Mouse (Mus musculus): ENCODE measurements around the gene Nqo1. TPM values are rescaled to one million over a fixed set of nuclear protein-coding genes. Genes with fewer than 3 reads are reported as not detected.

The Nqo1 gene
- polyA plus RNA-seq, 2 experiments, result 9.6 to 15.0 TPM

GRCm38 (mm10) chr8:107404057-107404456 lies 1.1 kb upstream of the Nqo1 start:
- H3K4me2 ChIP-seq (replicated peaks; ENCODE audit: low read depth, low read length, severe bottlenecking), result no peak overlapping the region
- peaks cover 7% of the 10 kb centered on the region for H3K4me1 ChIP-seq (ENCODE audit: control insufficient read depth, insufficient read depth, low read length)
- H3K9ac ChIP-seq (ENCODE audit: low read depth, low read length, severe bottlenecking), result no peak overlapping the region
- TF ChIP-seq POLR2A (IDR thresholded peaks at IDR 0.05; ENCODE audit: borderline replicate concordance, extremely low read depth, insufficient read depth, insufficient read length), result no peak
- WGBS, result 78% methylated on average over 4 of the region's 4 CpGs
- no peak for ATAC-seq (ENCODE audit: low FRiP score, low read depth)
- H3K4me3 ChIP-seq (replicated peaks; ENCODE audit: low read length), result no peak overlapping the region
- no peaks in the 10 kb centered on the region for H3K9me3 ChIP-seq (ENCODE audit: control insufficient read depth, low read length)
- H3K27ac ChIP-seq (replicated peaks; ENCODE audit: low read depth, low read length), result no peak overlapping the region
- no peaks in the 10 kb centered on the region for H3K27me3 ChIP-seq (ENCODE audit: control insufficient read depth, insufficient read depth, low read length)
- no peak for DNase-seq (ENCODE audit: low spot score)
- H3K36me3 ChIP-seq (ENCODE audit: control insufficient read depth, insufficient read depth, low read length), result peaks cover 9% of the 10 kb centered on the region; the same call in 1 of the 2 replicates

GRCm38 (mm10) chr8:107401866-107402265 lies 1.1 kb downstream of the Nqo1 start:
- no peaks in the 10 kb centered on the region for H3K9me3 ChIP-seq (ENCODE audit: control insufficient read depth, low read length)
- DNase-seq (ENCODE audit: low spot score), result no peak
- peaks cover 16% of the 10 kb centered on the region for H3K4me1 ChIP-seq (ENCODE audit: control insufficient read depth, insufficient read depth, low read length)
- H3K9ac ChIP-seq (ENCODE audit: low read depth, low read length, severe bottlenecking), result no peak overlapping the region
- no peaks in the 10 kb centered on the region for H3K27me3 ChIP-seq (ENCODE audit: control insufficient read depth, insufficient read depth, low read length)
- H3K4me3 ChIP-seq (replicated peaks; ENCODE audit: low read length), result no peak overlapping the region
- no peak overlapping the region for H3K27ac ChIP-seq (replicated peaks; ENCODE audit: low read depth, low read length)
- TF ChIP-seq POLR2A (IDR thresholded peaks at IDR 0.05; ENCODE audit: borderline replicate concordance, extremely low read depth, insufficient read depth, insufficient read length), result no peak
- no peak for ATAC-seq (ENCODE audit: low FRiP score, low read depth)
- 0 out of 2 replicates have a peak overlapping the region, but pooled peaks have one; percentile 53 for H3K4me2 ChIP-seq (replicated peaks; ENCODE audit: low read depth, low read length, severe bottlenecking)
- 67% methylated on average over 5 of the region's 5 CpGs for WGBS
- no peaks in the 10 kb centered on the region for H3K36me3 ChIP-seq (ENCODE audit: control insufficient read depth, insufficient read depth, low read length)

GRCm38 (mm10) chr8:107399495-107399894 lies 3.5 kb downstream of the Nqo1 start:
- Histone ChIP-seq H3K27ac (replicated peaks; ENCODE audit: low read depth, low read length) (no peak overlapping the region), H3K4me3 (replicated peaks; ENCODE audit: low read length) (no peak overlapping the region), H3K4me1 (ENCODE audit: control insufficient read depth, insufficient read depth, low read length) (peaks cover 22% of the 10 kb centered on the region), H3K4me2 (replicated peaks; ENCODE audit: low read depth, low read length, severe bottlenecking) (no peak overlapping the region), H3K9ac (ENCODE audit: low read depth, low read length, severe bottlenecking) (no peak overlapping the region), H3K9me3 (ENCODE audit: control insufficient read depth, low read length) (no peaks in the 10 kb centered on the region), H3K36me3 (ENCODE audit: control insufficient read depth, insufficient read depth, low read length) (no peaks in the 10 kb centered on the region), H3K27me3 (ENCODE audit: control insufficient read depth, insufficient read depth, low read length) (no peaks in the 10 kb centered on the region)
- no peak for TF ChIP-seq POLR2A (IDR thresholded peaks at IDR 0.05; ENCODE audit: borderline replicate concordance, extremely low read depth, insufficient read depth, insufficient read length)
- ATAC-seq (ENCODE audit: low FRiP score, low read depth) (no peak), DNase-seq (ENCODE audit: low spot score) (peak; percentile 31)
- WGBS, result 19% methylated on average over 9 of the region's 9 CpGs

- 11% methylated on average over 12 of the region's 12 CpGs for WGBS
- peak; percentile 45; the same call in 1 of the 2 replicates for ATAC-seq (ENCODE audit: low FRiP score, low read depth)
- H3K9ac ChIP-seq (ENCODE audit: low read depth, low read length, severe bottlenecking), result no peak overlapping the region
- H3K27me3 ChIP-seq (ENCODE audit: control insufficient read depth, insufficient read depth, low read length), result no peaks in the 10 kb centered on the region
- TF ChIP-seq POLR2A (IDR thresholded peaks at IDR 0.05; ENCODE audit: borderline replicate concordance, extremely low read depth, insufficient read depth, insufficient read length), result no peak
- no peak overlapping the region for H3K4me2 ChIP-seq (replicated peaks; ENCODE audit: low read depth, low read length, severe bottlenecking)
- no peak overlapping the region for H3K4me3 ChIP-seq (replicated peaks; ENCODE audit: low read length)
- no peaks in the 10 kb centered on the region for H3K9me3 ChIP-seq (ENCODE audit: control insufficient read depth, low read length)
- peak; percentile 50 for DNase-seq (ENCODE audit: low spot score)
- H3K27ac ChIP-seq (replicated peaks; ENCODE audit: low read depth, low read length), result no peak overlapping the region
- peaks cover 22% of the 10 kb centered on the region for H3K4me1 ChIP-seq (ENCODE audit: control insufficient read depth, insufficient read depth, low read length)
- no peaks in the 10 kb centered on the region for H3K36me3 ChIP-seq (ENCODE audit: control insufficient read depth, insufficient read depth, low read length)
Measured at GRCm38 (mm10) chr8:107397665-107398064, 5.3 kb downstream of the Nqo1 start.

- H3K9ac ChIP-seq (ENCODE audit: low read depth, low read length, severe bottlenecking), result no peak overlapping the region
- no peak overlapping the region for H3K27ac ChIP-seq (replicated peaks; ENCODE audit: low read depth, low read length)
Measured at GRCm38 (mm10) chr8:107396106-107396670, 6.8 kb downstream of the Nqo1 start.

More at GRCm38 (mm10) chr8:107396106-107396670, 6.8 kb downstream of the Nqo1 start:
- no peak for TF ChIP-seq POLR2A (IDR thresholded peaks at IDR 0.05; ENCODE audit: borderline replicate concordance, extremely low read depth, insufficient read depth, insufficient read length)
- H3K27me3 ChIP-seq (ENCODE audit: control insufficient read depth, insufficient read depth, low read length), result no peaks in the 10 kb centered on the region
- peak; percentile 41 for DNase-seq (ENCODE audit: low spot score)
- peaks cover 15% of the 10 kb centered on the region for H3K4me1 ChIP-seq (ENCODE audit: control insufficient read depth, insufficient read depth, low read length)
- H3K36me3 ChIP-seq (ENCODE audit: control insufficient read depth, insufficient read depth, low read length), result no peaks in the 10 kb centered on the region
- H3K4me2 ChIP-seq (replicated peaks; ENCODE audit: low read depth, low read length, severe bottlenecking), result no peak overlapping the region
- 38% methylated on average over 10 of the region's 10 CpGs for WGBS
- H3K4me3 ChIP-seq (replicated peaks; ENCODE audit: low read length), result no peak overlapping the region
- H3K9me3 ChIP-seq (ENCODE audit: control insufficient read depth, low read length), result no peaks in the 10 kb centered on the region
- no peak for ATAC-seq (ENCODE audit: low FRiP score, low read depth)
